Mouse (Mus musculus) kidney, postnatal 0 days (tissue): ENCODE results near the gene Cpm. TPM values are rescaled to one million over a fixed set of nuclear protein-coding genes. Genes with fewer than 3 reads are reported as not detected.

Experiments
- ATAC-seq: fragments of 200-750 bp; cut with Nextera tagmentation; replicated peaks from 2 replicates; pipeline ENCODE4 v1.8.0; 2017; ENCODE audit warnings: low read depth, moderate number of reproducible peaks, moderate TSS enrichment, moderate library complexity; ENCODE audit not compliant: low FRiP score
- DNase-seq: peaks from one replicate; pipeline ENCODE4 v3.0.0-alpha.2; 2016; ENCODE audit warnings: low spot score
- H3K27ac ChIP-seq: fragments of 300-500 bp; sonication (generic); 2 replicates; pipeline ENCODE4 v1.5.1; 2014; ENCODE audit warnings: mild to moderate bottlenecking
- H3K27me3 ChIP-seq: fragments of 300-500 bp; sonication (generic); 2 replicates; pipeline ENCODE4 v1.6.1; 2014; ENCODE audit warnings: low read length, mixed read lengths; ENCODE audit not compliant: insufficient read depth
- H3K36me3 ChIP-seq: fragments of 300-500 bp; sonication (generic); 2 replicates; pipeline ENCODE4 v1.6.1; 2014; ENCODE audit warnings: low read length, mixed read lengths; ENCODE audit not compliant: insufficient read depth
- H3K4me1 ChIP-seq: fragments of 300-500 bp; sonication (generic); replicated peaks from 2 replicates; pipeline ENCODE4 v1.6.1; 2014; ENCODE audit warnings: antibody characterized with exemption, low read length, mixed read lengths; ENCODE audit not compliant: insufficient read depth
- H3K4me2 ChIP-seq: fragments of 300-500 bp; sonication (generic); 2 replicates; pipeline ENCODE4 v1.6.1; 2014; ENCODE audit warnings: mild to moderate bottlenecking, low read length, moderate library complexity, mixed read lengths
- H3K4me3 ChIP-seq: fragments of 300-500 bp; sonication (generic); replicated peaks from 2 replicates; pipeline ENCODE4 v1.5.1; 2014; ENCODE audit warnings: low read depth, low read length
- H3K9ac ChIP-seq: fragments of 300-500 bp; sonication (generic); 2 replicates; pipeline ENCODE4 v1.6.1; 2014; ENCODE audit warnings: low read depth, low read length
- H3K9me3 ChIP-seq: fragments of 300-500 bp; sonication (generic); replicated peaks from 2 replicates; pipeline ENCODE4 v1.6.1; 2016; ENCODE audit warnings: low read length, inconsistent platforms, mixed read lengths
- CTCF ChIP-seq: IDR thresholded peaks from 2 replicates; pipeline ENCODE4 v1.5.1; 2016; ENCODE audit warnings: antibody characterized with exemption, low read depth, mild to moderate bottlenecking, moderate library complexity
- WGBS: fragments of 180-500 bp; shearing (Covaris S2); extraction: QIAGEN DNeasy Blood & Tissue Kit; methylation state at CpG from one replicate; pipeline ENCODE4 v1.1.7; 2014; 5-methylcytosine and 5-hydroxymethylcytosine counted together
- polyA plus RNA-seq: library from polyadenylated mRNA; unstranded; fragments of >200 nt; fragmentation: Nextera tagmentation; extraction: Ambion mirVana; gene quantifications from 2 replicates; pipeline ENCODE4 v1.2.1, GENCODE M21; 2015

Cpm gene
- polyA plus RNA-seq, 1 experiment from 2014 or later, result 51.7 TPM

DNA sequence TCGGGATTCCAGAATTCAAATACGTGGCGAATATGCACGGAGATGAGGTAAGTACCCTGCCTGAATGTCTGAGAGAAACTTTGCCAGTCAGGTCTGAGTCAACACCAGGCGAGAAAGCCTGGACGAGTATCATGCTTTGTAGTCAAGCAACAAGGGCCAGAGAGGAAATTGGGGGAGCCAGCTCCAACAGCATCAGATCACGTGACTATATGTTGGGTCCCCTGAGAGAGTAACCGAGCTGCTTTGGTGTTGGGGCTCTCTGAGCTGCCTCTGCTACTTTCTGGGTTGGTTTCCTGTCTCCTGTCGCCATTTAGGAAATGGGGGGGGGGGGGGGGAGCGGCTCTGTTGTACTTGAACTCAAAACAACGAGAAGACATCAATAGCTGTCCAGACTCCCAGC is 30.5 kb downstream of the Cpm start:
- Histone ChIP-seq H3K27ac (no peak overlapping the region), H3K9ac (no peak overlapping the region), H3K9me3 (no peaks in the 10 kb centered on the region), H3K4me2 (no peak overlapping the region), H3K4me3 (no peak overlapping the region), H3K4me1 (peaks cover 17% of the 10 kb centered on the region; the same call in 1 of the 2 replicates), H3K36me3 (no peaks in the 10 kb centered on the region), H3K27me3 (no peaks in the 10 kb centered on the region)
- WGBS, result 56% methylated on average over 11 of the region's 11 CpGs
- DNase-seq (no peak), ATAC-seq (no peak)
- no peak for TF ChIP-seq CTCF

DNA sequence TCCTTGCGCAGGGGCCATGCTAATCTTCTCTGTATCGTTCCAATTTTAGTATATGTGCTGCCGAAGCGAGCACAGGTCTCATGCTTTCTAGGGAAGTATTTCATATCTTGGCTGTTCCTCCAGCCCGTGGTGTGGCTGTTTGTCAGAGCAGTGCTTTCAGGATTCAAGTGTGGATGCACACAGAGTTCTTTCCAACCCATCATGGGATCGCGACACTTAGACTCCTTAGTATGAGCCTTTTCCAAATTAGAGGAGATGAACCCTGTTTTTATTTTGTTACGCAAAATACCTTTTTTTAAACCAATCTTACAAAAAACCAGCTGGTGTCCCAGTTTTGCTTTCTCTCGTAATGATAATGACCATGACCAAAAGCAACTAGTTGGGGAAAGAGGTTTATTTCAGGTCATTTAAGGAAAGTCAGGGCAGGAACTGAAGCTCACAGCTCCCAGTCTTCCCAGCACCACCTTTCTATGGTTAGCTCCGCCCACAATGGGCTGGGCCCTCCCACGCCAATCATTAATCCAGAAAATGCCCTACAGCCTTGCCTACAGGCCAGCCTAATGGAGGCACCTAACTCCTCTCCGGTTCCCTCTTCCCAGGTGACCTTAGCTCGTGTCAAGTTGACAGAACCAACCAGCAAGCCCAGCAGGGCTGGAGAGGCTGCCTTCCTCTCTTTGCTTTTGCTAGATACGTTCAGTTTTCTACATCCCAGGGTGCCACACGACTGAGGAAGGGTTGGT is 33.2 kb downstream of the Cpm start:
- no peaks in the 10 kb centered on the region for H3K36me3 ChIP-seq
- peak overlapping the region; percentile 84 for H3K27ac ChIP-seq
- no peaks in the 10 kb centered on the region for H3K27me3 ChIP-seq
- no peak overlapping the region for H3K9ac ChIP-seq
- no peak overlapping the region for H3K4me2 ChIP-seq
- no peak for TF ChIP-seq CTCF
- DNase-seq (no peak), ATAC-seq (peak; percentile 67; the same call in 1 of the 2 replicates)
- WGBS, result 75% methylated on average over 15 of the region's 15 CpGs
- no peak overlapping the region for H3K4me3 ChIP-seq
- no peaks in the 10 kb centered on the region for H3K9me3 ChIP-seq
- H3K4me1 ChIP-seq, result peaks cover 11% of the 10 kb centered on the region; the same call in 1 of the 2 replicates

DNA sequence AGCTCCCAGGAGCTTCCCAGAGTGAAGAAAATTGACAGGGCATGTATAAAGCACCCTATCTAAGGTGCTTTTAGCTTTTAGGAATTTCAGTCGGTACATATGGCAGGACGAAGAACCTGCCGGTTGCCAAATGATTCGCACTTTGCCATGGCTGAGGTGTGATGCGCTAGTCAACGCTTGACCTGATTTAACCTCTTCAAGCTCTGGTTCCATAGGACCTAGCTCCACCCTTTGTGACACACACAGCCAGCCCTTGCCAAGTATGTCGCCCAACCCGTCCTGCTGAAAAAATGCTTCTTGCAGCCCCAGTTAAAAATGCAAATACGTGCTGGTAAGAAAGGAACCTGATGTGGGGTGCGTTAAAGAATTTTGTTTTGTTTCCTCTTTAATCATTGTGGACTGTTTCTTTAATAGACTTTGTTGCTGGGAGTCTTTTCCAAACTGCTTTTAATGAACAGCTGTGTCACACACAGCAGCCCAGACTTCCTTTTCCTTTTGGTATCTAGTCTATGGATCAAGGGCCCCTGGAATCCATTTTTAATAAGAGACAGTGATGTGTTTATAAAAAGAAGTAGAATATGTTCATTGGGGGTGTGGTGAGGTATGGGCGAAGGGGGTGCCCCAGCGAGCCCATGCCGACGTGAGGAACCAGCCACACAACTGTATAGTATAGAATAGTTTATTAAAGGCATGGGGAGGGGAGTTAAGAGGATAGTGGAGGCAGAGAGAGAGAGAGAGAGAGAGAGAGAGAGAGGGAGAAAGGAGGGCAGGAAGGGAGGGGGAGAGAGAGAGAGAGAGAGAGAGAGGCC is 34.0 kb downstream of the Cpm start:
- Histone ChIP-seq H3K27ac (peak overlapping the region; percentile 84), H3K4me3 (no peak overlapping the region), H3K36me3 (no peaks in the 10 kb centered on the region), H3K4me1 (peaks cover 11% of the 10 kb centered on the region; the same call in 1 of the 2 replicates), H3K27me3 (no peaks in the 10 kb centered on the region), H3K4me2 (peak overlapping the region; percentile 21), H3K9ac (no peak overlapping the region), H3K9me3 (no peaks in the 10 kb centered on the region)
- TF ChIP-seq CTCF, result no peak
- 44% methylated on average over 14 of the region's 14 CpGs for WGBS
- peak; percentile 62 for ATAC-seq
- DNase-seq, result no peak

DNA sequence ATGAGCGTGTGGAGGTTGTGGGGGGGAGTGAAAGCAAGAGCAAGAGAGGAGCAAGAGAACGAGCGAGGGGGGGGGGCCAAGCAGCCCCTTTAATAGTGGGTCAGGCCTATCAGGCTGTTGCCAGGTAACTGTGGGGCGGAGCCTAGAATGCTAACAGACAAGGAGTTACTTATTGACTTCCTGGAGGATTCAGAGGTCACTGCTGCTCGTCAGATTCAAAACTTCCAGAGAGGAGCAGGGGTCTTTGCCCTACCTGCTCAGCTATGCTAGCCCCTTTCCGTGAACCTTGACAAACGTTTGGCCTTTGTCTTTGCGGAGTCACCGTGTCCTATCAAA is 34.5 kb downstream of the Cpm start:
- peak overlapping the region; percentile 84 for H3K27ac ChIP-seq
- peaks cover 11% of the 10 kb centered on the region; the same call in 1 of the 2 replicates for H3K4me1 ChIP-seq
- no peaks in the 10 kb centered on the region for H3K36me3 ChIP-seq
- no peak for TF ChIP-seq CTCF
- WGBS, result 19% methylated on average over 9 of the region's 9 CpGs
- H3K4me2 ChIP-seq, result peak overlapping the region; percentile 48
- H3K4me3 ChIP-seq, result 0 out of 2 replicates have a peak overlapping the region, but pooled peaks have one; percentile 9
- DNase-seq (peak; percentile 71), ATAC-seq (peak; percentile 86)
- no peaks in the 10 kb centered on the region for H3K27me3 ChIP-seq
- H3K9ac ChIP-seq, result no peak overlapping the region
- H3K9me3 ChIP-seq, result no peaks in the 10 kb centered on the region

DNA sequence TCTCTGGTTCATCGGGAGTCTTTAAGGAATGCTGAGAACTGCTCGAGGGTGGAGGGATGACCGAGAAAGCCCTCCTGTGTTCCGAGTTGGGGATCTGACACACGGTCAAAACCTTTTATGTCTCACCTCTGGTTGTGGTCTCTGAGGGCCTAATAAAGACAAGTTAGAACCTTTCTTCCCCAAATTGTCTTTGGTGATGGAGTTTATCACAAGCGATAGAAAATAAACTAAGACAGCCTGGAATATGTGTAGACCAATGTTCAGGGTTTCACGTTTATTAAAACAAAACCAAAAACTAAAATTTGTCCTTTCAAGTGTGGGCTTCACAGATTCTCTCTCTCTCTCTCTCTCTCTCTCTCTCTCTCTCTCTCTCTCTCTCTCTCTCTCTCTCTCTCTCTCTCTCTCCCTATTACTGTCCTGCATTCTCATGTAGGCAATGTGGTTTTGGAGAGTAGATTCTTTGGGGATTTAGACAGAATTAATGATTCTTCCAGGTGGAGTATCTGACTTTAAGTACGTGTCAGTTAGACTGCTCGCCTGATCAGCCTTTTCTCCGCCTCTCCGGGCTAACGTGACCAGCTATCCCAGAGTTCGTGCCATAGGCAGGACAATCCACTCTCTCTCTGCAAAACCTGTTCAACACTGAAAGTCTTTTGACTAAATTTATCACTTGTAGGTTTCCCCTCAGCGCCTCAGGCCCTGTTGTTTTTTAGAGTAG is 35.1 kb downstream of the Cpm start:
- H3K4me1 ChIP-seq, result peaks cover 11% of the 10 kb centered on the region; the same call in 1 of the 2 replicates
- peak overlapping the region; percentile 48 for H3K4me2 ChIP-seq
- TF ChIP-seq CTCF, result no peak
- no peak for ATAC-seq
- H3K9ac ChIP-seq, result no peak overlapping the region
- WGBS, result 45% methylated on average over 14 of the region's 14 CpGs
- H3K9me3 ChIP-seq, result no peaks in the 10 kb centered on the region
- no peaks in the 10 kb centered on the region for H3K27me3 ChIP-seq
- 0 out of 2 replicates have a peak overlapping the region, but pooled peaks have one; percentile 9 for H3K4me3 ChIP-seq
- peak overlapping the region; percentile 84 for H3K27ac ChIP-seq
- DNase-seq, result no peak
- H3K36me3 ChIP-seq, result no peaks in the 10 kb centered on the region

DNA sequence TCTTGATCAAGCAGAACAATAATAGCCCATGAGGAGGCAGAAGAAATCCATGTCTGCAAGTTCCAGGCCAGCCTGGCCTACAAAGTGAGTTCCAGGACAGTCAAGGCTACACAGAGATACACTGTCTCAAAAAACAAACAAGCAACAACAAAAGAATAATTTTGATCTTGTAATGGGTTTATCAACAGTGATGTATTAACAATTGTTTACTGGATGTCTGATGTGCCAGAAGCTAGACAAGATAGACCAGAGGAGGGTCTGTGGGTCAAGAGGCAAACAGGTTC is 35.6 kb downstream of the Cpm start:
- ATAC-seq, result no peak

More for the DNA sequence above, 35.6 kb downstream of the Cpm start:
- H3K9ac ChIP-seq, result no peak overlapping the region
- H3K27ac ChIP-seq, result peak overlapping the region; percentile 84
- no peak overlapping the region for H3K4me3 ChIP-seq
- no peak overlapping the region for H3K4me2 ChIP-seq
- TF ChIP-seq CTCF, result no peak
- no peaks in the 10 kb centered on the region for H3K9me3 ChIP-seq
- DNase-seq, result no peak
- H3K27me3 ChIP-seq, result no peaks in the 10 kb centered on the region
- no peaks in the 10 kb centered on the region for H3K36me3 ChIP-seq
- peaks cover 11% of the 10 kb centered on the region; the same call in 1 of the 2 replicates for H3K4me1 ChIP-seq
